Mouse (Mus musculus) 3T3-L1 (cell line): Measurements from ENCODE around the gene Brwd1.
A peak's percentile ranks its signal among the peaks of the same experiment; 100 is the strongest.
"Not testable (repeated sequence)": the region's sequence is repeated elsewhere in the genome, so short reads cannot be mapped to it uniquely, and the experiment has no call there.

Experiments
- DNase-seq: peaks from one replicate; pipeline ENCODE4 v3.0.0-alpha.2; 2015; ENCODE audit warnings: low read depth, low spot score

Brwd1 gene

GRCm38 (mm10) chr16:96082301-96083178, at the start of gene Brwd1:
Gene Brwd1 (minus strand): TSS chr16:96082526.
- peak; percentile 86 for DNase-seq

GRCm38 (mm10) chr16:96128466-96128865, 46.1 kb upstream of the Brwd1 start:
- DNase-seq = peak; percentile 51

GRCm38 (mm10) chr16:96127657-96128344, 45.5 kb upstream of the Brwd1 start, which contains the start of gene Hmgn1:
Gene Hmgn1 (minus strand): TSS chr16:96127729.
- peak; percentile 98 for DNase-seq

- no peak for DNase-seq
Observed at GRCm38 (mm10) chr16:96127288-96127656, 44.9 kb upstream of the Brwd1 start.

- DNase-seq = peak; percentile 95
Observed at GRCm38 (mm10) chr16:96126684-96127171, 44.4 kb upstream of the Brwd1 start.

- no peak for DNase-seq
Observed at GRCm38 (mm10) chr16:96120022-96120623, 37.8 kb upstream of the Brwd1 start.

GRCm38 (mm10) chr16:96114729-96115128, 32.4 kb upstream of the Brwd1 start:
- DNase-seq = no peak

- no peak for DNase-seq
Observed at GRCm38 (mm10) chr16:96112769-96113168, 30.4 kb upstream of the Brwd1 start.

- no peak for DNase-seq
Observed at GRCm38 (mm10) chr16:96110655-96111345, 28.5 kb upstream of the Brwd1 start.

- DNase-seq = no peak
Observed at GRCm38 (mm10) chr16:96109673-96110072, 27.3 kb upstream of the Brwd1 start.

- peak; percentile 76 for DNase-seq
Observed at GRCm38 (mm10) chr16:96103036-96103435, 20.7 kb upstream of the Brwd1 start.

GRCm38 (mm10) chr16:96097811-96098210, 15.5 kb upstream of the Brwd1 start:
- not testable (repeated sequence) for DNase-seq

- peak; percentile 52 for DNase-seq
Observed at GRCm38 (mm10) chr16:96095966-96096365, 13.6 kb upstream of the Brwd1 start.

GRCm38 (mm10) chr16:96091515-96092504, 9.5 kb upstream of the Brwd1 start:
- peak; percentile 99 for DNase-seq

- DNase-seq = peak; percentile 52
Observed at GRCm38 (mm10) chr16:96088120-96088519, 5.8 kb upstream of the Brwd1 start.

- no peak for DNase-seq
Observed at GRCm38 (mm10) chr16:96087436-96087835, 5.1 kb upstream of the Brwd1 start.

- no peak for DNase-seq
Observed at GRCm38 (mm10) chr16:96087001-96087400, 4.7 kb upstream of the Brwd1 start.

- no peak for DNase-seq
Observed at GRCm38 (mm10) chr16:96085597-96085996, 3.3 kb upstream of the Brwd1 start.

- DNase-seq = no peak
Observed at GRCm38 (mm10) chr16:96083179-96083646, 887 bp upstream of the Brwd1 start.

- peak; percentile 53 for DNase-seq
Observed at GRCm38 (mm10) chr16:96081742-96082241, 534 bp downstream of the Brwd1 start.
